In genomic region chr12:8499001-8499870, GRCm38 (mm10) we compare ENCODE assay signal across 8 mouse cellular contexts. TPM values are rescaled to one million over a fixed set of nuclear protein-coding genes. Genes with fewer than 3 reads are reported as not detected.
DNase-seq lines count a peak whose midpoint lies in the region; ATAC-seq and TF ChIP-seq lines count a peak whose summit lies in the region.

No protein-coding gene starts in this region.

- H3K4me3 ChIP-seq in E14TG2a.4 (replicated peaks; ENCODE audit: low read length): peak overlapping the region; percentile 91
- H3K4me3 ChIP-seq in embryonic fibroblast, embryonic 13.5 days (ENCODE audit: insufficient read depth, low read length): peak overlapping the region; percentile 60
- peak overlapping the region; percentile 66 to 71 for H3K4me3 ChIP-seq in heart, embryonic 14.5 days (ENCODE audit: control insufficient read depth in 1 of 2, insufficient read depth in 1 of 2, low read depth in 1 of 2, low read length in 2 of 2)
- peak overlapping the region; percentile 92 for H3K4me3 ChIP-seq in lung, embryonic 15.5 days
- H3K4me3 ChIP-seq in neural tube, embryonic 15.5 days (replicated peaks): peak overlapping the region; percentile 78

- H3K9me3 ChIP-seq in E14TG2a.4 (ENCODE audit: low read length): no peaks in the 10 kb centered on the region
- no peaks in the 10 kb centered on the region for H3K9me3 ChIP-seq in heart, embryonic 14.5 days (ENCODE audit: control insufficient read depth, low read length)
- no peaks in the 10 kb centered on the region for H3K9me3 ChIP-seq in lung, embryonic 15.5 days
- no peaks in the 10 kb centered on the region for H3K9me3 ChIP-seq in neural tube, embryonic 15.5 days (replicated peaks)

- peaks cover 17% of the 10 kb centered on the region for H3K27me3 ChIP-seq in E14TG2a.4 (ENCODE audit: insufficient read depth, low read length)
- H3K27me3 ChIP-seq in heart, embryonic 14.5 days (ENCODE audit: control insufficient read depth, insufficient read depth, low read length): no peaks in the 10 kb centered on the region
- H3K27me3 ChIP-seq in lung, embryonic 15.5 days: no peaks in the 10 kb centered on the region
- no peaks in the 10 kb centered on the region for H3K27me3 ChIP-seq in neural tube, embryonic 15.5 days (replicated peaks)

- peak; percentile 64 to 65 for DNase-seq in adrenal gland, postnatal 36 days
- peak; percentile 55 for DNase-seq in kidney, postnatal 14 days
- peak; percentile 32 for DNase-seq in thymus, postnatal 25 days

- TF ChIP-seq CTCF in E14TG2a.4 (conservative IDR thresholded peaks at IDR 0.05; ENCODE audit: low read length): no peak
- 0 out of 2 replicates have a peak, but pooled peaks have one; percentile 7 for TF ChIP-seq CTCF in embryonic fibroblast, embryonic 13.5 days (IDR thresholded peaks at IDR 0.05; ENCODE audit: borderline replicate concordance, insufficient read depth, low read length)

- H3K4me2 ChIP-seq in heart, embryonic 14.5 days (ENCODE audit: low read length): peak overlapping the region; percentile 83
- H3K4me2 ChIP-seq in lung, embryonic 15.5 days: peak overlapping the region; percentile 83
- peak overlapping the region; percentile 78 for H3K4me2 ChIP-seq in neural tube, embryonic 15.5 days

- peak; percentile 69; the same call in 1 of the 2 replicates for TF ChIP-seq POLR2A in embryonic fibroblast, embryonic 13.5 days (IDR thresholded peaks at IDR 0.05; ENCODE audit: low read depth, low read length)

- peak overlapping the region; percentile 84 for H3K27ac ChIP-seq in embryonic fibroblast, embryonic 13.5 days (ENCODE audit: insufficient read depth, low read length)
- peak overlapping the region; percentile 97 for H3K27ac ChIP-seq in heart, embryonic 14.5 days (replicated peaks in 1 of 2; ENCODE audit: control insufficient read depth in 1 of 2, insufficient read depth in 1 of 2, low read depth in 2 of 2, low read length in 2 of 2)
- peak overlapping the region; percentile 99 for H3K27ac ChIP-seq in lung, embryonic 15.5 days
- H3K27ac ChIP-seq in neural tube, embryonic 15.5 days (replicated peaks): peak overlapping the region; percentile 100

- H3K9ac ChIP-seq in heart, embryonic 14.5 days (ENCODE audit: low read length): peak overlapping the region; percentile 94
- H3K9ac ChIP-seq in lung, embryonic 15.5 days: peak overlapping the region; percentile 95
- H3K9ac ChIP-seq in neural tube, embryonic 15.5 days (replicated peaks): peak overlapping the region; percentile 99

- H3K4me1 ChIP-seq in E14TG2a.4 (replicated peaks; ENCODE audit: low read depth, low read length): peaks cover 45% of the 10 kb centered on the region
- peaks cover 10% of the 10 kb centered on the region for H3K4me1 ChIP-seq in embryonic fibroblast, embryonic 13.5 days (ENCODE audit: control insufficient read depth, insufficient read depth, low read length)
- H3K4me1 ChIP-seq in heart, embryonic 14.5 days (ENCODE audit: control insufficient read depth in 2 of 2, insufficient read depth in 2 of 2, low read length in 2 of 2): peaks cover 10 to 42% of the 10 kb centered on the region in 2 experiments
- H3K4me1 ChIP-seq in lung, embryonic 15.5 days: peaks cover 46% of the 10 kb centered on the region
- H3K4me1 ChIP-seq in neural tube, embryonic 15.5 days: peaks cover 35% of the 10 kb centered on the region

- WGBS in heart, embryonic 14.5 days: under 1% methylated on average over 97 of the region's 99 CpGs
- WGBS in lung, embryonic 15.5 days: under 1% methylated on average over 99 of the region's 99 CpGs
- WGBS in neural tube, embryonic 15.5 days: under 1% methylated on average over 98 of the region's 99 CpGs

- no peaks in the 10 kb centered on the region for H3K36me3 ChIP-seq in E14TG2a.4 (ENCODE audit: insufficient read depth, low read length)
- no peaks in the 10 kb centered on the region; the same call in 1 of the 2 replicates for H3K36me3 ChIP-seq in heart, embryonic 14.5 days (ENCODE audit: control insufficient read depth, insufficient read depth, low read length)
- no peaks in the 10 kb centered on the region for H3K36me3 ChIP-seq in lung, embryonic 15.5 days
- no peaks in the 10 kb centered on the region for H3K36me3 ChIP-seq in neural tube, embryonic 15.5 days

- ATAC-seq in heart, embryonic 14.5 days (ENCODE audit: insufficient number of reproducible peaks, insufficient read depth, low FRiP score, low read depth): peak; percentile 17; the same call in 1 of the 2 replicates
- peak; percentile 20 for ATAC-seq in lung, embryonic 15.5 days (ENCODE audit: borderline replicate concordance, extremely low read depth, low FRiP score, low TSS enrichment)
- ATAC-seq in neural tube, embryonic 15.5 days (ENCODE audit: low FRiP score): peak; percentile 71

RNA-seq across cellular contexts. Expression of gene Rhob, which starts 0.6 kb away (rescaled TPM):
- 100 to 1,000 TPM; 199 to 285 TPM for total RNA-seq in adrenal gland, postnatal 36 days (2021)
- polyA plus RNA-seq in embryonic fibroblast, embryonic 13.5 days (2011; ENCODE audit: insufficient read length, low read depth, missing spikeins): 89.8 and 121 TPM in 2 replicates
- polyA plus RNA-seq in heart, embryonic 14.5 days (2014; fragmentation: Nextera tagmentation; extraction: Ambion mirVana): 50.6 and 56.1 TPM in 2 replicates
- polyA plus RNA-seq in lung, embryonic 15.5 days (2015; fragmentation: Nextera tagmentation; extraction: Ambion mirVana): 49.4 and 52.1 TPM in 2 replicates
- polyA plus RNA-seq in neural tube, embryonic 15.5 days (2015; fragmentation: Nextera tagmentation; extraction: Ambion mirVana): 77.0 and 91.1 TPM in 2 replicates

Comparison
In these comparisons a context has a peak if more than half of its experiments do, and no peak if none do; other contexts are left out.
1. Peak in every context shown above with its lines: DNase-seq, ATAC-seq, H3K4me3 ChIP-seq and H3K27ac ChIP-seq.
2. ATAC-seq: peak in every context shown above with its lines; median percentile 71 in neural tube, embryonic 15.5 days; 20 in lung, embryonic 15.5 days; 17 in heart, embryonic 14.5 days.